Mouse (Mus musculus): ENCODE measurements around the gene Csmd2.

The Csmd2 gene

GRCm38 (mm10) chr4:128428303-128429107, 440.8 kb downstream of the Csmd2 start:
- DNase-seq = no peak

- no peak for DNase-seq
Observed at GRCm38 (mm10) chr4:128429591-128429990, 441.9 kb downstream of the Csmd2 start.

- no peak for DNase-seq
Observed at GRCm38 (mm10) chr4:128440550-128440949, 452.9 kb downstream of the Csmd2 start.

GRCm38 (mm10) chr4:128441228-128441627, 453.6 kb downstream of the Csmd2 start:
- DNase-seq = no peak

GRCm38 (mm10) chr4:128442791-128443190, 455.1 kb downstream of the Csmd2 start:
- DNase-seq = no peak

- DNase-seq = no peak
Observed at GRCm38 (mm10) chr4:128445514-128446260, 458.0 kb downstream of the Csmd2 start.

- DNase-seq = no peak
Observed at GRCm38 (mm10) chr4:128448831-128449431, 461.3 kb downstream of the Csmd2 start.

- DNase-seq = no peak
Observed at GRCm38 (mm10) chr4:128450137-128450536, 462.5 kb downstream of the Csmd2 start.

GRCm38 (mm10) chr4:128450974-128451373, 463.3 kb downstream of the Csmd2 start:
- DNase-seq = no peak

- DNase-seq = no peak
Observed at GRCm38 (mm10) chr4:128451383-128451794, 463.7 kb downstream of the Csmd2 start.

- DNase-seq = no peak
Observed at GRCm38 (mm10) chr4:128466708-128467107, 479.1 kb downstream of the Csmd2 start.

- no peak for DNase-seq
Observed at GRCm38 (mm10) chr4:128468040-128468439, 480.4 kb downstream of the Csmd2 start.

GRCm38 (mm10) chr4:128476249-128476648, 488.6 kb downstream of the Csmd2 start:
- no peak for DNase-seq

GRCm38 (mm10) chr4:128483891-128484290, 496.2 kb downstream of the Csmd2 start:
- DNase-seq = no peak

GRCm38 (mm10) chr4:128484679-128485078, 497.0 kb downstream of the Csmd2 start:
- no peak for DNase-seq

GRCm38 (mm10) chr4:128489521-128490100, 502.0 kb downstream of the Csmd2 start:
- no peak for DNase-seq

- DNase-seq = no peak
Observed at GRCm38 (mm10) chr4:128492055-128492454, 504.4 kb downstream of the Csmd2 start.

- DNase-seq = no peak
Observed at GRCm38 (mm10) chr4:128499980-128500379, 512.3 kb downstream of the Csmd2 start.

GRCm38 (mm10) chr4:128506878-128507277, 519.2 kb downstream of the Csmd2 start:
- DNase-seq = no peak

GRCm38 (mm10) chr4:128509885-128510284, 522.2 kb downstream of the Csmd2 start:
- no peak for DNase-seq

- DNase-seq = no peak
Observed at GRCm38 (mm10) chr4:128514496-128514895, 526.8 kb downstream of the Csmd2 start.

GRCm38 (mm10) chr4:128521276-128521675, 533.6 kb downstream of the Csmd2 start:
- DNase-seq = no peak

GRCm38 (mm10) chr4:128543378-128543777, 555.7 kb downstream of the Csmd2 start:
- DNase-seq = peak in 1 of 2 experiments; percentile 6
